Mouse (Mus musculus) ES-E14 (cell line): ENCODE results near the gene Lrfn2.

ENCODE experiments used
- HCFC1 ChIP-seq: IDR thresholded peaks from 2 replicates; pipeline ENCODE4 v1.6.1; 2012; ENCODE audit warnings: low read length, inconsistent platforms, borderline replicate concordance; ENCODE audit not compliant: insufficient read depth
- MAFK ChIP-seq: IDR thresholded peaks from 2 replicates; pipeline ENCODE4 v1.6.1; 2014; ENCODE audit warnings: mild to moderate bottlenecking, low read depth, low read length, inconsistent platforms; ENCODE audit not compliant: insufficient read depth
- ZC3H11A ChIP-seq: IDR thresholded peaks from 2 replicates; pipeline ENCODE4 v1.6.1; 2012; ENCODE audit warnings: low read depth, mild to moderate bottlenecking, inconsistent platforms, low read length, borderline replicate concordance
- ZNF384 ChIP-seq: IDR thresholded peaks from 2 replicates; pipeline ENCODE4 v1.6.1; 2012; ENCODE audit warnings: low read depth, low read length, inconsistent platforms

DNA sequence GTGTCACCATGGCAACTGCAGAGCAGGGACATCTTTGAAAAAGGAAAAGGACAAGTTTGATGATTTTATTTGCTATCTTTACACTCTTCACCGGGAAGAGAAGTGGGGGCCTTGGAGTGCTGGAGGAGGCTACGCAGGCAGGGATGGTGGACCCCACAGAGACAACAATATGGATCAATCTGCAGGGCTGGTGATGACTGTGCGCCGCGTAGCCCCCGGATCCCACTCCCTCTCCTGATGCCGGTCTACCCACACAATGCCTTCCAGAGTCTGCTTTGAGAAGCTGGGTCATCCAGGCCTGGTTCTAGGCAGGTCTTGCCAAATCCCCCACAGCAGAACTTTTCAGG, 98.1 kb downstream of the Lrfn2 start:
- TF ChIP-seq HCFC1 = no peak
- no peak for TF ChIP-seq MAFK
- TF ChIP-seq ZNF384 = no peak
- TF ChIP-seq ZC3H11A = no peak
